Mouse (Mus musculus) embryonic fibroblast, embryonic 13.5 days (primary cell): ENCODE measurements around the gene Elp5.

Experiments used
- CTCF ChIP-seq: IDR thresholded peaks from 2 replicates; pipeline ENCODE4 v1.5.1; 2011; ENCODE audit warnings: mild to moderate bottlenecking, control low read depth, low read length, moderate library complexity, borderline replicate concordance; ENCODE audit not compliant: insufficient read depth
- POLR2A ChIP-seq: IDR thresholded peaks from 2 replicates; pipeline ENCODE4 v1.6.1; 2011; ENCODE audit warnings: low read depth, mild to moderate bottlenecking, control low read depth, low read length, moderate library complexity

GRCm38 (mm10) chr11:69965271-69966005 is 16.9 kb downstream of the Elp5 start:
- TF ChIP-seq CTCF, result no peak
- TF ChIP-seq POLR2A, result no peak
